ENCODE assay signal across 10 mouse cellular contexts in the genomic region with DNA sequence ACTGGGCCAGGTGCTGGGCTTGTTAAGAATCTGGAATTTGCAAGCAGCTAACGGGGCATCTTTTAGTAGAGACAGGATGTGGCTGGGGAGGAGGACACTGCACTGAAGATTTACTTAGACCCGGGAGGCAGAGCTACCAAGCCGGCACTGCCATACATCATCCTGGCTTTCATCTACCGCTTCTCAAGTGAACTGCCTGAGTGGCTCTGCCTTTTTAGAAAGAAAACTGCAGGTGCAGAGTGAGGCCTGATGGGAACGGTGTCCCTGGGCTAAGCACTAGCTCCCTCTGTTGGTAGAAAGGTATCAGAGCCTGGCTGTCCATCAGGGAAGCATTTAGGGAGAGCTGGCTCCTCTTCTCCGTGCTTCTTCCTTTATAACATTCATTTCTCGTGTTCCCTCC. TPM values are rescaled to one million over a fixed set of nuclear protein-coding genes. Genes with fewer than 3 reads are reported as not detected.
DNase-seq lines count a peak whose midpoint lies in the region; ATAC-seq lines count a peak whose summit lies in the region.
"Had no signal": no experiment of that assay in that cellular context is flagged by ENCODE, and none has a peak within 500 bp of the region (broad histone marks: within the 10 kb centered on the region; RNA-seq: fewer than 3 reads in every experiment).

No protein-coding gene starts in this region.

- no peak overlapping the region for H3K9ac ChIP-seq in midbrain, embryonic 15.5 days
- H3K9ac ChIP-seq in liver, embryonic 11.5 days (ENCODE audit: low read depth, low read length) = no peak overlapping the region
- H3K9ac ChIP-seq: liver, embryonic 15.5 days; stomach, embryonic 15.5 days had no signal

- no peak for DNase-seq in midbrain, embryonic 10.5 days (ENCODE audit: low spot score)
- peak; percentile 79 for DNase-seq in embryo, embryonic 10.5 days (ENCODE audit: low spot score)
- no peak for DNase-seq in liver, embryonic 11.5 days (ENCODE audit: low spot score)
- DNase-seq in splenic B cell, adult 2 months (ENCODE audit: low read depth, low spot score) = peak; percentile 69
- no peak for DNase-seq in right cerebral cortex, postnatal 4 days
- no peak for DNase-seq in kidney, postnatal 10 days

- H3K27me3 ChIP-seq in midbrain, embryonic 10.5 days (ENCODE audit: low read depth, poor library complexity, severe bottlenecking) = no peaks in the 10 kb centered on the region
- no peaks in the 10 kb centered on the region for H3K27me3 ChIP-seq in midbrain, embryonic 15.5 days (replicated peaks)
- no peaks in the 10 kb centered on the region for H3K27me3 ChIP-seq in liver, embryonic 11.5 days (replicated peaks; ENCODE audit: control insufficient read depth, insufficient read depth, low read length)
- no peaks in the 10 kb centered on the region for H3K27me3 ChIP-seq in splenic B cell, adult 2 months (ENCODE audit: control insufficient read depth, insufficient read depth, low read length, poor library complexity, severe bottlenecking)
- H3K27me3 ChIP-seq: liver, embryonic 15.5 days; stomach, embryonic 15.5 days had no signal

- H3K36me3 ChIP-seq in midbrain, embryonic 10.5 days = peaks cover 45% of the 10 kb centered on the region
- peaks cover 38% of the 10 kb centered on the region for H3K36me3 ChIP-seq in midbrain, embryonic 15.5 days (replicated peaks)
- H3K36me3 ChIP-seq in liver, embryonic 11.5 days (ENCODE audit: control insufficient read depth, insufficient read depth, low read length) = peaks cover 4% of the 10 kb centered on the region
- H3K36me3 ChIP-seq in splenic B cell, adult 2 months (ENCODE audit: control insufficient read depth, insufficient read depth, low read length, poor library complexity, severe bottlenecking) = peaks cover 21% of the 10 kb centered on the region

- no peaks in the 10 kb centered on the region for H3K9me3 ChIP-seq in midbrain, embryonic 10.5 days (replicated peaks)
- H3K9me3 ChIP-seq in midbrain, embryonic 15.5 days = no peaks in the 10 kb centered on the region
- H3K9me3 ChIP-seq in liver, embryonic 11.5 days (ENCODE audit: control insufficient read depth, low read length) = no peaks in the 10 kb centered on the region
- H3K9me3 ChIP-seq: liver, embryonic 15.5 days; stomach, embryonic 15.5 days had no signal

- H3K4me2 ChIP-seq in midbrain, embryonic 15.5 days = no peak overlapping the region
- H3K4me2 ChIP-seq in liver, embryonic 11.5 days = no peak overlapping the region
- H3K4me2 ChIP-seq: liver, embryonic 15.5 days; stomach, embryonic 15.5 days had no signal

- H3K4me3 ChIP-seq in midbrain, embryonic 10.5 days = no peak overlapping the region
- no peak overlapping the region for H3K4me3 ChIP-seq in midbrain, embryonic 15.5 days
- H3K4me3 ChIP-seq in liver, embryonic 11.5 days (ENCODE audit: low read depth, low read length) = no peak overlapping the region
- H3K4me3 ChIP-seq: liver, embryonic 15.5 days; stomach, embryonic 15.5 days had no signal

- whole genome bisulfite sequencing in midbrain, embryonic 10.5 days = 36% methylated on average over 7 of the region's 7 CpGs
- 22% methylated on average over 7 of the region's 7 CpGs for WGBS in midbrain, embryonic 15.5 days
- 43% methylated on average over 7 of the region's 7 CpGs for WGBS in liver, embryonic 11.5 days

- no peak for ATAC-seq in midbrain, embryonic 15.5 days (replicated peaks)
- ATAC-seq in activated CD4-positive, CD25-positive, alpha-beta regulatory T cell, adult 4 months = peak; percentile 40
- ATAC-seq in liver, embryonic 11.5 days (replicated peaks; ENCODE audit: low FRiP score) = 0 out of 2 replicates have a peak, but pooled peaks have one; percentile 45

- peak overlapping the region; percentile 38; the same call in 1 of the 2 replicates for H3K27ac ChIP-seq in midbrain, embryonic 10.5 days (replicated peaks)
- no peak overlapping the region for H3K27ac ChIP-seq in midbrain, embryonic 15.5 days
- H3K27ac ChIP-seq in liver, embryonic 11.5 days (ENCODE audit: low read depth, low read length) = no peak overlapping the region
- H3K27ac ChIP-seq: stomach, embryonic 15.5 days had no signal

- H3K4me1 ChIP-seq in midbrain, embryonic 10.5 days = peaks cover 4% of the 10 kb centered on the region; the same call in 1 of the 2 replicates
- H3K4me1 ChIP-seq in midbrain, embryonic 15.5 days = no peaks in the 10 kb centered on the region
- H3K4me1 ChIP-seq in liver, embryonic 11.5 days (replicated peaks; ENCODE audit: control insufficient read depth, insufficient read depth, low read length) = 0 out of 2 replicates have a peak, but pooled peaks cover 3% of the 10 kb centered on the region
- H3K4me1 ChIP-seq: stomach, embryonic 15.5 days had no signal

RNA-seq across cellular contexts. Expression of a gene that starts 25.3 kb away (rescaled TPM):
- polyA plus RNA-seq in midbrain, embryonic 10.5 days (2016; fragmentation: Nextera tagmentation; extraction: Ambion mirVana) = 11.1 and 11.2 TPM in 2 replicates
- polyA plus RNA-seq in midbrain, embryonic 15.5 days (2015; fragmentation: Nextera tagmentation; extraction: Ambion mirVana) = 27.4 and 30.7 TPM in 2 replicates
- 10 to 100 TPM; 48.1 to 52.2 TPM for polyA plus RNA-seq in activated CD4-positive, CD25-positive, alpha-beta regulatory T cell, adult 4 months (2017; shearing (Covaris generic))
- 11.8 and 12.4 TPM in 2 replicates for polyA plus RNA-seq in liver, embryonic 11.5 days (2014; fragmentation: Nextera tagmentation; extraction: Ambion mirVana)

RNA-seq across cellular contexts. Expression of a gene that starts 25.7 kb away (rescaled TPM):
- polyA plus RNA-seq in midbrain, embryonic 10.5 days (2016; fragmentation: Nextera tagmentation; extraction: Ambion mirVana) = 0.17 and 0.20 TPM in 2 replicates
- polyA plus RNA-seq in midbrain, embryonic 15.5 days (2015; fragmentation: Nextera tagmentation; extraction: Ambion mirVana) = 0.31 and 0.36 TPM in 2 replicates
- 1 to 10 TPM; 1.5 to 1.6 TPM for polyA plus RNA-seq in activated CD4-positive, CD25-positive, alpha-beta regulatory T cell, adult 4 months (2017; shearing (Covaris generic))
- 0.10 TPM in 1 of 2 replicates, not detected in the other for polyA plus RNA-seq in liver, embryonic 11.5 days (2014; fragmentation: Nextera tagmentation; extraction: Ambion mirVana)

RNA-seq across cellular contexts. Expression of a gene that starts 29.8 kb away (rescaled TPM):
- polyA plus RNA-seq in midbrain, embryonic 10.5 days (2016; fragmentation: Nextera tagmentation; extraction: Ambion mirVana) = 4.5 and 5.6 TPM in 2 replicates
- polyA plus RNA-seq in midbrain, embryonic 15.5 days (2015; fragmentation: Nextera tagmentation; extraction: Ambion mirVana) = 8.5 and 9.9 TPM in 2 replicates
- not detected for polyA plus RNA-seq in activated CD4-positive, CD25-positive, alpha-beta regulatory T cell, adult 4 months (2017; shearing (Covaris generic))
- polyA plus RNA-seq in liver, embryonic 11.5 days (2014; fragmentation: Nextera tagmentation; extraction: Ambion mirVana) = 3.4 and 3.8 TPM in 2 replicates

RNA-seq across cellular contexts. Expression of a gene that starts 30.7 kb away (rescaled TPM):
- polyA plus RNA-seq in midbrain, embryonic 10.5 days (2016; fragmentation: Nextera tagmentation; extraction: Ambion mirVana) = 0.28 and 0.43 TPM in 2 replicates
- polyA plus RNA-seq in midbrain, embryonic 15.5 days (2015; fragmentation: Nextera tagmentation; extraction: Ambion mirVana) = 3.4 and 3.8 TPM in 2 replicates
- polyA plus RNA-seq in activated CD4-positive, CD25-positive, alpha-beta regulatory T cell, adult 4 months (2017; shearing (Covaris generic)) = under 1 TPM; 0.29 to 0.33 TPM
- 0.34 and 0.40 TPM in 2 replicates for polyA plus RNA-seq in liver, embryonic 11.5 days (2014; fragmentation: Nextera tagmentation; extraction: Ambion mirVana)

RNA-seq across cellular contexts. Expression of a gene that starts 44.8 kb away (rescaled TPM):
- 64.7 and 71.5 TPM in 2 replicates for polyA plus RNA-seq in midbrain, embryonic 10.5 days (2016; fragmentation: Nextera tagmentation; extraction: Ambion mirVana)
- 86.5 and 103 TPM in 2 replicates for polyA plus RNA-seq in midbrain, embryonic 15.5 days (2015; fragmentation: Nextera tagmentation; extraction: Ambion mirVana)
- not detected for polyA plus RNA-seq in activated CD4-positive, CD25-positive, alpha-beta regulatory T cell, adult 4 months (2017; shearing (Covaris generic))
- polyA plus RNA-seq in liver, embryonic 11.5 days (2014; fragmentation: Nextera tagmentation; extraction: Ambion mirVana) = 62.4 and 64.2 TPM in 2 replicates

Comparison
In these comparisons a context has a peak if more than half of its experiments do, and no peak if none do; other contexts are left out.
1. DNase-seq: peak in embryo, embryonic 10.5 days (single experiment) and splenic B cell, adult 2 months (single experiment); none in midbrain, embryonic 10.5 days (single experiment), liver, embryonic 11.5 days (single experiment), right cerebral cortex, postnatal 4 days (single experiment) and kidney, postnatal 10 days (single experiment).